Mouse (Mus musculus) G1E (cell line): ENCODE results near the gene Gmppa.

Source experiments
- CTCF ChIP-seq: IDR thresholded peaks from 2 replicates; pipeline ENCODE4 v1.5.1; 2012; ENCODE audit warnings: low read depth, low read length, inconsistent platforms, mixed read lengths
- GATA1 ChIP-seq: IDR thresholded peaks from 2 replicates; pipeline ENCODE4 v1.6.1; 2012; ENCODE audit warnings: borderline replicate concordance, low read length, inconsistent platforms, mixed read lengths
- GATA2 ChIP-seq: IDR thresholded peaks from 2 replicates; pipeline ENCODE4 v1.6.1; 2012; ENCODE audit warnings: low read depth, low read length, inconsistent platforms, borderline replicate concordance
- TAL1 ChIP-seq: conservative IDR thresholded peaks from 2 replicates; pipeline ENCODE4 v1.6.1; 2012; ENCODE audit warnings: low read depth, low read length, inconsistent platforms, mixed read lengths

- TF ChIP-seq CTCF, result peak; percentile 65
- TF ChIP-seq TAL1, result no peak
- TF ChIP-seq GATA1, result no peak
- no peak for TF ChIP-seq GATA2
Measured at GRCm38 (mm10) chr1:75413749-75414148, 22.0 kb upstream of the Gmppa start.
